Mouse (Mus musculus) kidney, embryonic 14.5 days (tissue): ENCODE results near the gene Zfp69. TPM values are rescaled to one million over a fixed set of nuclear protein-coding genes. Genes with fewer than 3 reads are reported as not detected.
A peak's percentile ranks its signal among the peaks of the same experiment; 100 is the strongest.

ENCODE experiments used
- ATAC-seq: fragments of 200-750 bp; cut with Nextera tagmentation; 2 replicates; pipeline ENCODE4 v1.8.0; 2017; ENCODE audit warnings: moderate number of reproducible peaks, mild to moderate bottlenecking, moderate TSS enrichment, moderate library complexity; ENCODE audit not compliant: low FRiP score, low TSS enrichment
- H3K27ac ChIP-seq: fragments of 300-500 bp; sonication (generic); 2 replicates; pipeline ENCODE4 v1.5.1; 2014; ENCODE audit warnings: low read depth, mild to moderate bottlenecking, low read length, moderate library complexity, mixed read lengths
- H3K27me3 ChIP-seq: fragments of 300-500 bp; sonication (generic); 2 replicates; pipeline ENCODE4 v1.6.1; 2014; ENCODE audit warnings: mild to moderate bottlenecking, low read length; ENCODE audit not compliant: control insufficient read depth, insufficient read depth
- H3K36me3 ChIP-seq: fragments of 300-500 bp; sonication (generic); 2 replicates; pipeline ENCODE4 v1.6.1; 2014; ENCODE audit warnings: low read length, mixed read lengths; ENCODE audit not compliant: control insufficient read depth, insufficient read depth
- H3K4me1 ChIP-seq: fragments of 300-500 bp; sonication (generic); 2 replicates; pipeline ENCODE4 v1.6.1; 2014; ENCODE audit warnings: low read length, mixed read lengths; ENCODE audit not compliant: control insufficient read depth, insufficient read depth
- H3K4me2 ChIP-seq: fragments of 300-500 bp; sonication (generic); replicated peaks from 2 replicates; pipeline ENCODE4 v1.6.1; 2014; ENCODE audit warnings: low read depth, mild to moderate bottlenecking, low read length
- H3K4me3 ChIP-seq: fragments of 300-500 bp; sonication (generic); 2 replicates; pipeline ENCODE4 v1.5.1; 2014; ENCODE audit warnings: mild to moderate bottlenecking, low read length
- H3K9ac ChIP-seq: fragments of 300-500 bp; sonication (generic); 2 replicates; pipeline ENCODE4 v1.6.1; 2014; ENCODE audit warnings: low read depth, mild to moderate bottlenecking, low read length, moderate library complexity
- H3K9me3 ChIP-seq: fragments of 300-500 bp; sonication (generic); 2 replicates; pipeline ENCODE4 v1.6.1; 2016; ENCODE audit warnings: low read length; ENCODE audit not compliant: control insufficient read depth
- WGBS: fragments of 180-500 bp; shearing (Covaris S2); extraction: QIAGEN DNeasy Blood & Tissue Kit; methylation state at CpG from one replicate; pipeline ENCODE4 v1.1.7; 2014; 5-methylcytosine and 5-hydroxymethylcytosine counted together
- polyA plus RNA-seq: library from polyadenylated mRNA; unstranded; fragments of >200 nt; fragmentation: Nextera tagmentation; extraction: Ambion mirVana; gene quantifications from 2 replicates; pipeline ENCODE4 v1.2.1, GENCODE M21; 2014

The Zfp69 gene
- polyA plus RNA-seq, 1 experiment from 2014 or later = 9.9 TPM

GRCm38 (mm10) chr4:120974711-120975427 lies 23.4 kb upstream of the Zfp69 start:
- 86% methylated on average over 11 of the region's 11 CpGs for whole genome bisulfite sequencing
- Histone ChIP-seq H3K9me3 (no peaks in the 10 kb centered on the region), H3K27ac (no peak overlapping the region), H3K4me3 (no peak overlapping the region), H3K4me2 (no peak overlapping the region), H3K4me1 (no peaks in the 10 kb centered on the region), H3K9ac (no peak overlapping the region), H3K36me3 (peaks cover 38% of the 10 kb centered on the region), H3K27me3 (no peaks in the 10 kb centered on the region)
- ATAC-seq = no peak

- Histone ChIP-seq H3K4me3 (no peak overlapping the region), H3K36me3 (peaks cover 38% of the 10 kb centered on the region), H3K9ac (no peak overlapping the region), H3K27ac (no peak overlapping the region), H3K9me3 (no peaks in the 10 kb centered on the region), H3K27me3 (no peaks in the 10 kb centered on the region), H3K4me2 (no peak overlapping the region), H3K4me1 (no peaks in the 10 kb centered on the region)
- ATAC-seq = no peak
- 91% methylated on average over 8 of the region's 8 CpGs for WGBS
These were observed 20.3 kb upstream of the Zfp69 start for GRCm38 (mm10) chr4:120971842-120972241.

DNA sequence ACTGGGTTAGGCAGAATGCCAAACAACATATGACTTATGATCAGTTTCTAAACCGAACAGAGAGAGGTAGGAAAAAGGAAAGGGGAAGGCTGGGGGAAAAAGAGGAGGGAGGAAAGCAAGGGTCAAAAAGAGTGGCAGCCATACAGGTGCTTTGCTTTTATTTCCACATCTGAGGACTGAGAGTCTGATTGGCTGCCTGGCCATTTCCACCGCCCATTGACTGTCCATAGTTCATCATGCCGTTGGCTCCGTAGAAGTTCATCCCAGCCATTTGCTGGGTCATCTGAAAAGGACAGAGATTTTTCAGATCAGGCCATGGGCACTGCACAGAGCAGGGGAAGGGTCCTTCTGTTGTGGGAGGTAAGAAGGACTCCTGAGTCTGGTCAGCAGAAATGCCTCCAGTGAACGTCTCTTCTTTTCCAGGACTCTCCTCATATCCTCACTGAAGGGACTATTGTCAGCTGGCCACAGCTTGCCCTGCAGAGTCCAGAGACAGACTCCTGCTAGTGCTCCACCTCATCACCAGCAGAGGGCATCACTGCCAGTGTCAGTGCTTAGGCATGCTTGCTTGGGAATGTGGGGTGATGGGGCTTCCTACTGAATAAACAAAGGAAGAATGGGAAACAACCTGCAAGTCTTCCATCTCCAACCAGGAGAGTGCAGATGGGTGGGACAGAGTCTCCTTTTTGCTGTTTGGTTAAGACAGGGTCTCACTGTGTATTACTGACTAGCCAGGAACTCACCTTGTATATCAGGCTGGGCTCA lies 18.1 kb upstream of the Zfp69 start:
- Histone ChIP-seq H3K4me1 (no peaks in the 10 kb centered on the region), H3K27ac (no peak overlapping the region), H3K9me3 (no peaks in the 10 kb centered on the region), H3K36me3 (peaks cover 31% of the 10 kb centered on the region), H3K27me3 (no peaks in the 10 kb centered on the region), H3K4me3 (no peak overlapping the region), H3K9ac (no peak overlapping the region), H3K4me2 (no peak overlapping the region)
- WGBS = 76% methylated on average over 5 of the region's 5 CpGs
- no peak for ATAC-seq

DNA sequence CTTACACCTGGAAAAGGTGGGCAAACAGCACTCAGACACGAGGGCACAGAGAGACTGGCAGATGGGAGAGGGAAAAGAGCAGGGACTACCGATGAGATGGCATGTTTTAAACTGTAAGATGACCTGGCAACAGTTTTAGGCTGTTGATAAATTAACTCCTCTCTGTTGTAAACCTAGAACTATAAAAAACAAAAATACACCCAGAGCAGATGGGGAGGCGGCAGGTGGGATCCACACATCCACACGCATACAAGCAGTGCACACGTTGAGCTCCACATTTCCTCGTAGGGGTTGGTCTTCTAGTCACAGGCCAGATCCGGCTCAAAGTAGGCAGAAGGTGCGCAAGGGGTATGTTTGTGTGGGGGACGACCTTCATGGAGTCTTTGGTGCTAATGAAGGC lies 17.0 kb upstream of the Zfp69 start:
- no peak overlapping the region for H3K4me3 ChIP-seq
- H3K27ac ChIP-seq = no peak overlapping the region
- no peak overlapping the region for H3K4me2 ChIP-seq
- WGBS = 89% methylated on average over 9 of the region's 9 CpGs
- ATAC-seq = no peak
- H3K9ac ChIP-seq = no peak overlapping the region
- H3K4me1 ChIP-seq = no peaks in the 10 kb centered on the region
- no peaks in the 10 kb centered on the region for H3K9me3 ChIP-seq
- peaks cover 24% of the 10 kb centered on the region for H3K36me3 ChIP-seq
- no peaks in the 10 kb centered on the region for H3K27me3 ChIP-seq

DNA sequence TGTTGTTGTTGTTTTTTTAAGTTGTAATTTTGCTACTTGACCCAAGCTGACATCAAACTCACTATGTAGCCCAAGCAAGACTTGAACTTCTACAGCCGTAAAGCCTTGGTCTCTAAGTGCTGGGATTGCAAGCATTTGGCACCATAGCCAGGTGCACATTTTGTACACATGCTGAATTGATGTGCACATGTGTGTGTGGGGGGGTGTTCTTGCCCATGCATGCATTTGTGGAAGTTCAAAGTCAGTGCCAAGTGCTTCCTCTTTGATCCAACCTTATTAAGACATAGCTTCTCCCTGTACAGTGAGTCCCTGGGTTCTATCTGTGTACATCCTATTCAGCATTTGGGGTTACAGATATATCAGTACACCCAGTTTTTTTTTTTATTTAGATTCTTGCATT lies 4.1 kb upstream of the Zfp69 start:
- WGBS = 97% methylated on average over 1 of the region's 1 CpGs
- ATAC-seq = no peak
- H3K4me2 ChIP-seq = no peak overlapping the region
- no peaks in the 10 kb centered on the region for H3K9me3 ChIP-seq
- H3K4me1 ChIP-seq = no peaks in the 10 kb centered on the region
- no peak overlapping the region for H3K4me3 ChIP-seq
- H3K27ac ChIP-seq = no peak overlapping the region
- no peaks in the 10 kb centered on the region for H3K36me3 ChIP-seq
- H3K9ac ChIP-seq = no peak overlapping the region
- no peaks in the 10 kb centered on the region for H3K27me3 ChIP-seq

DNA sequence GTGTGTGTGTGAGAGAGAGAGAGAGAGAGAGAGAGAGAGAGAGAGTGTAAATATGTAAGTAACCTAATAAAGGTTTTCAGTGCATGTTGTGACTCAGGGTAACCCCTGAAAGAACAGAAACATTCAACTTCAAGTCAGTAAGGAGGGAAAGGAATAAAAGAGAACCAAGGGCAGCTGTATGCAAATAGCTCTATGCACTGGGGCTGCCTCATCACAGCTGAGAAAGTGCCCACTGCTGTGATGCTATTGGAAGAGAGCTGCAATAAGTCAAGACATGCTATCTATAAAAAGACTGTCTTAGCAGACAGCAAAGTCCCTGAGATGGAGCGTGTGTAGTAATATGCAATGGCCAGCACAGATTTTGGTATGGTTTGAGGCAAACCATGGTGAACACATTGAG lies 2.2 kb upstream of the Zfp69 start:
- H3K4me1 ChIP-seq = no peaks in the 10 kb centered on the region
- H3K4me2 ChIP-seq = no peak overlapping the region
- H3K9me3 ChIP-seq = no peaks in the 10 kb centered on the region
- H3K36me3 ChIP-seq = no peaks in the 10 kb centered on the region
- no peak overlapping the region for H3K4me3 ChIP-seq
- no peak for ATAC-seq
- H3K27ac ChIP-seq = no peak overlapping the region
- no peak overlapping the region for H3K9ac ChIP-seq
- H3K27me3 ChIP-seq = no peaks in the 10 kb centered on the region
- WGBS = 88% methylated on average over 1 of the region's 1 CpGs

DNA sequence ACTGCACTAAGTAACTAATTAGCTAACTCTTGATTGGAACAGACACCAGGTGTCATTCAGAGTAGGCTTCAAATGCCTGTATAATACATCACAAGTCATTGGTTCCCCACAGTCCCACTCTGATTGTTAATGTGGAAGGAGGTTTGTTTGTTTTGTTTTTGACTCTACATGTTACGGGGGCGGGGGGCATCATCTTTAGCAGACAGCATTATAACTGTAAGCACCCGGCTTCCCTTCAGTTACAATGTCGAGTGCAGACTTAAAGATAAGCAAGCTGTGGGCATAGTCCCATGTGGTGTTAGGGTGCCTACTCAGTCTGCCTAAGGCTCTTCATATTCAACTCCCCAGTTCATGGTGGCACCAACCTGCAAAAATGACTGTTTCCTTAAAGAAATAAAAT lies 1.5 kb upstream of the Zfp69 start:
- ATAC-seq = no peak
- no peaks in the 10 kb centered on the region for H3K27me3 ChIP-seq
- H3K4me3 ChIP-seq = no peak overlapping the region
- H3K27ac ChIP-seq = no peak overlapping the region
- no peak overlapping the region for H3K9ac ChIP-seq
- 78% methylated on average over 4 of the region's 4 CpGs for WGBS
- no peaks in the 10 kb centered on the region for H3K9me3 ChIP-seq
- H3K36me3 ChIP-seq = no peaks in the 10 kb centered on the region
- H3K4me1 ChIP-seq = no peaks in the 10 kb centered on the region
- no peak overlapping the region for H3K4me2 ChIP-seq

DNA sequence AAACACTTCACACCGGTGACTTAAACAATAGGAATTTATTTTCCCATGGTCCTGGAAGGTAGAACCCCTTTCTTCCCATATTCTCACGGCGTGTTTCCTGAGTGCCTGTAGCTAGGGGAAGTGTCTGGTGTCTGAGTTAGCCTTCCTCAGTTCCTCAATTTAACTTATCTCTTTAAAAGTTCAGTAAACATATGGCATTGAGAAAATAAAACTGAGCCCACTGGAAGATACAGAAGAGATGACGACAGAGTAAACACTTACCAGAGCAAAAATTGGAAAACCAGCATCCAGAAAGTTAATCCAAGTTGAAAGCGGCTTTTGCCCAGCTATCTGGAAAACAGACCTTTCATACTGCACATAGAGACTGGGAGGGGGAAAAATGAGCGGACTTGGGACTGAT lies 664 bp upstream of the Zfp69 start:
- no peaks in the 10 kb centered on the region for H3K4me1 ChIP-seq
- H3K27me3 ChIP-seq = no peaks in the 10 kb centered on the region
- peak overlapping the region; percentile 82; the same call in 1 of the 2 replicates for H3K27ac ChIP-seq
- H3K36me3 ChIP-seq = no peaks in the 10 kb centered on the region
- H3K4me3 ChIP-seq = peak overlapping the region; percentile 84
- 50% methylated on average over 6 of the region's 6 CpGs for WGBS
- peak overlapping the region; percentile 85 for H3K9ac ChIP-seq
- peak overlapping the region; percentile 85 for H3K4me2 ChIP-seq
- no peaks in the 10 kb centered on the region for H3K9me3 ChIP-seq
- no peak; the same call in 1 of the 2 replicates for ATAC-seq

DNA sequence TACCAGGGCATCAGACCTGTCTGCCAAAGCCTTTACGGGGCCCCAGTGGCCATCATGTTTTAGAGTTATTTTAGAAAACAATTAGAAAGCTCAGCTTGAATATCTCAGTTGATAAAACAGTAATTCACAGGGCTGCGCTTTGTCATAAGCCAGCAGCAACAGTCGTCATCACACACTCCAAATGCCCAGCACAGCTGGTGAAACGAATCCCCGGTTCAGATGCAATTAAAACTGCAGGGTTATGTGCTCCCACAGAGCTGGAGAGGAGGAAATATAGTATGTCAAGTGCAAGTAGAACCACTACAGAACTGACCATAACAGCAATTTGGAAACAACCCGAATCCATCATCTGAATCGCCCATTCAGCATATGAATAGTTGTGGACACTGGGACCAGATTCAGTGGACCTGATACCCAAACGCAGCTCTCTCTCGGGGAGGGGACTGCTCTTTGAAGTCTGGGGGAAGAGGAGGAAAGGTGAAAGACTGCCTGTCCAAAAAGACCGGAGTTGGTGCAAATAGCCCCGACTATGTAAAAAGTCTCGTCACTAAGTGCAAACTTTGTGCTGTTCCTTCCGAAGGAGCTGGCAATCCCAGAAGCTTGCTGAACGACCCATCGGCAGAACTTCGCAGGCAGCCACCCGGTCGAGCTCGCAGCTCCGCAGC lies 604 bp downstream of the Zfp69 start:
- 5% methylated on average over 20 of the region's 20 CpGs for WGBS
- Histone ChIP-seq H3K9me3 (no peaks in the 10 kb centered on the region), H3K4me1 (no peaks in the 10 kb centered on the region), H3K36me3 (peaks cover 9% of the 10 kb centered on the region; the same call in 1 of the 2 replicates), H3K9ac (peak overlapping the region; percentile 85), H3K27ac (peak overlapping the region; percentile 82), H3K27me3 (no peaks in the 10 kb centered on the region), H3K4me3 (peak overlapping the region; percentile 84), H3K4me2 (peak overlapping the region; percentile 85)
- ATAC-seq = peak; percentile 19; the same call in 1 of the 2 replicates
